Mouse (Mus musculus) neural tube, embryonic 11.5 days (tissue): Measurements from ENCODE around the gene Loxl1. TPM values are rescaled to one million over a fixed set of nuclear protein-coding genes. Genes with fewer than 3 reads are reported as not detected.

Experiments used
- ATAC-seq: fragments of 200-750 bp; cut with Nextera tagmentation; 2 replicates; pipeline ENCODE4 v1.8.0; 2017; ENCODE audit warnings: moderate number of reproducible peaks, mild to moderate bottlenecking, moderate TSS enrichment, moderate library complexity; ENCODE audit not compliant: insufficient read depth, low FRiP score, low TSS enrichment
- DNase-seq: peaks from one replicate; pipeline ENCODE4 v3.0.0-alpha.2; 2015; ENCODE audit warnings: low spot score
- H3K27ac ChIP-seq: fragments of 300-500 bp; sonication (generic); 2 replicates; pipeline ENCODE4 v1.5.1; 2014; ENCODE audit warnings: low read depth, mild to moderate bottlenecking, low read length
- H3K27me3 ChIP-seq: fragments of 300-500 bp; sonication (generic); 2 replicates; pipeline ENCODE4 v1.6.1; 2014; ENCODE audit warnings: mild to moderate bottlenecking, low read length, mixed read lengths; ENCODE audit not compliant: control insufficient read depth, insufficient read depth
- H3K36me3 ChIP-seq: fragments of 300-500 bp; sonication (generic); 2 replicates; pipeline ENCODE4 v1.6.1; 2014; ENCODE audit warnings: mild to moderate bottlenecking, low read length, moderate library complexity, mixed read lengths; ENCODE audit not compliant: control insufficient read depth, insufficient read depth
- H3K4me1 ChIP-seq: fragments of 300-500 bp; sonication (generic); 2 replicates; pipeline ENCODE4 v1.6.1; 2014; ENCODE audit warnings: low read length, mixed read lengths; ENCODE audit not compliant: control insufficient read depth, insufficient read depth
- H3K4me2 ChIP-seq: fragments of 300-500 bp; sonication (generic); 2 replicates; pipeline ENCODE4 v1.6.1; 2014; ENCODE audit warnings: low read depth, mild to moderate bottlenecking, moderate library complexity
- H3K4me3 ChIP-seq: fragments of 300-500 bp; sonication (generic); 2 replicates; pipeline ENCODE4 v1.5.1; 2014; ENCODE audit warnings: low read depth, low read length
- H3K9ac ChIP-seq: fragments of 300-500 bp; sonication (generic); 2 replicates; pipeline ENCODE4 v1.6.1; 2014; ENCODE audit warnings: mild to moderate bottlenecking, low read length
- H3K9me3 ChIP-seq: fragments of 300-500 bp; sonication (generic); 2 replicates; pipeline ENCODE4 v1.6.1; 2016; ENCODE audit warnings: low read length; ENCODE audit not compliant: control insufficient read depth
- WGBS: fragments of 180-500 bp; shearing (Covaris S2); extraction: QIAGEN DNeasy Blood & Tissue Kit; methylation state at CpG from one replicate; pipeline ENCODE4 v1.1.7; 2014; 5-methylcytosine and 5-hydroxymethylcytosine counted together
- polyA plus RNA-seq: library from polyadenylated mRNA; unstranded; fragments of >200 nt; fragmentation: Nextera tagmentation; extraction: Ambion mirVana; gene quantifications from 2 replicates; pipeline ENCODE4 v1.2.1, GENCODE M21; 2014

Gene Loxl1
- polyA plus RNA-seq, 1 experiment from 2014 or later: 13.5 TPM

DNA sequence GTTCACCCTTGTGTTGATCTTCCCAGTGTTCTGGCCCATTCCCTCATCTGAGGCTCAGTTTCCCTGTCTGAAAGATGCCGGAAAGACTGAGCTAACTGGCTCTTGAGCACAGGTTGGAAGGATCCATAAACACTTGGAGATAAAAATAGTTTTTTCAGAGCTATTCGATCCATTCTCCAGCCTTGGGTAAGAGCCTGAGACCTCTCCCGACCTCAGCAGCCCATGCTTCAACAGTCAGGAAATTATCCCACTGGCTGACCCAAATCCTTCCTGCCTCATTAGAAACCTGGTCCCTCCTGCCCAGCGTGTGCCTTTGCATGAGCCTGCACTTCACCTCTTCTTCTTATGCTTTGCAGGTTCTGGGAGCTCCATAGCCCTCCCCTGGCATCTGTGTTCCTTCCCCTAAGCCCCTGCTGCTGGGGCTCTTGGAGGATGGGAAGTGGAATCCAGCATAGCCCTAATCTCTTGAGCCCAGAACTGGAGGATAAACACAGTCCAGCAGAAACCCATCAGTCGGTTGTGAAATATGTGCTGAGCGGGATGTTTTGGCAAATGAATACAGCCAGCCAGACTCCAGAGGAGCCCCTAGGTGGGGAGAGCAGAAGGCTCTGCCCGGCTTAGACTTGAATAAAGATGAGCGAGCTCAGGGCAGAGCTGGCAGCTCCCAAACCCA, 9.3 kb downstream of the Loxl1 start:
- WGBS: 67% methylated on average over 8 of the region's 8 CpGs
- H3K36me3 ChIP-seq: no peaks in the 10 kb centered on the region
- no peak overlapping the region for H3K9ac ChIP-seq
- no peak overlapping the region for H3K4me2 ChIP-seq
- H3K27ac ChIP-seq: no peak overlapping the region
- no peak for DNase-seq
- no peaks in the 10 kb centered on the region for H3K27me3 ChIP-seq
- no peaks in the 10 kb centered on the region for H3K9me3 ChIP-seq
- H3K4me1 ChIP-seq: peaks cover 5% of the 10 kb centered on the region; the same call in 1 of the 2 replicates
- ATAC-seq: no peak
- H3K4me3 ChIP-seq: no peak overlapping the region

DNA sequence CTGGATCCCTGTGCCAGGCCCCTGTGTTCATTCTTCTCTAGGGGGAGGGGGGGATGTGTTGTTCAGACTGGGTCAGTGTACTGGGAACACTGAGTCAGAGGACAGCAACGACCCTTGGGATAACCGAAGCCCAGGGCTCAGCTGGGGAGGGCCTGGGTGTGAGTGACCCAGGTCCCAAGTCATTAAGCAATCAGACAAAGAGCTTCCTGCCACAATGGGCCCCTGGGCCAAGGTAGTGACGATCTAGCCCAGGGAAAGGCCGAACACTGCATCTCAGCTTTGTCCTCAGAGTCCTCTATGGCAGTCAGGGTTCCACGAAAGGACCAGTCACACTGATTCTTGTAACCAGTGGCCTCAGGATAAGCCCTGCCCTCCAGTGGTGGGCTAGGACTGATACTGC, 9.9 kb downstream of the Loxl1 start:
- no peak for DNase-seq
- 56% methylated on average over 5 of the region's 5 CpGs for WGBS
- Histone ChIP-seq H3K27me3 (no peaks in the 10 kb centered on the region), H3K4me2 (no peak overlapping the region), H3K36me3 (no peaks in the 10 kb centered on the region), H3K4me1 (peaks cover 5% of the 10 kb centered on the region; the same call in 1 of the 2 replicates), H3K9me3 (no peaks in the 10 kb centered on the region), H3K4me3 (no peak overlapping the region), H3K9ac (no peak overlapping the region), H3K27ac (no peak overlapping the region)
- no peak for ATAC-seq

DNA sequence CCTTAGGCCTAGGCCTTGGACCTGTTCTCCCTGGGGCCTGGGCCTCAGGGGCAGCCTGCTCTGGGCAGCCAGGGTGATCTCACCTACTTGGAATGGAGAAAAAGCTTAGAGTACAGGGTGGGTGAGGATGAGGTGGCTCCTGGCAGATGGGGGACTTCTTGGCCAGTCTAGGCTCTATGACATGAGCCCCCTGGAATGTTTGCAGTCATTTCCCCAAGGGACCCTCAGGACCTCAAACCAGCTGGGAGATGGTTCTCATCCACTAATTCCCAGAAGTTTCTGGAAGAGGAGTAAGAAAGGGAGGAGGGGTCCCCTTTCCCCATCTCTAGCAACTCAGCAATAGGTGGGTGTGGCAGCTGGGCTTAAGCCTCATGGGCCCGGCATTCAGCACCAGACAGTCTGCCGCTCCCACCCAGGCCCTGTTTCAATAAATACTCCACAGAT, 13.6 kb downstream of the Loxl1 start:
- no peaks in the 10 kb centered on the region for H3K9me3 ChIP-seq
- H3K4me3 ChIP-seq: no peak overlapping the region
- no peaks in the 10 kb centered on the region for H3K36me3 ChIP-seq
- ATAC-seq (no peak), DNase-seq (no peak)
- no peak overlapping the region for H3K9ac ChIP-seq
- no peak overlapping the region for H3K27ac ChIP-seq
- H3K4me1 ChIP-seq: peaks cover 10% of the 10 kb centered on the region; the same call in 1 of the 2 replicates
- H3K27me3 ChIP-seq: no peaks in the 10 kb centered on the region
- H3K4me2 ChIP-seq: no peak overlapping the region
- 75% methylated on average over 2 of the region's 2 CpGs for WGBS

DNA sequence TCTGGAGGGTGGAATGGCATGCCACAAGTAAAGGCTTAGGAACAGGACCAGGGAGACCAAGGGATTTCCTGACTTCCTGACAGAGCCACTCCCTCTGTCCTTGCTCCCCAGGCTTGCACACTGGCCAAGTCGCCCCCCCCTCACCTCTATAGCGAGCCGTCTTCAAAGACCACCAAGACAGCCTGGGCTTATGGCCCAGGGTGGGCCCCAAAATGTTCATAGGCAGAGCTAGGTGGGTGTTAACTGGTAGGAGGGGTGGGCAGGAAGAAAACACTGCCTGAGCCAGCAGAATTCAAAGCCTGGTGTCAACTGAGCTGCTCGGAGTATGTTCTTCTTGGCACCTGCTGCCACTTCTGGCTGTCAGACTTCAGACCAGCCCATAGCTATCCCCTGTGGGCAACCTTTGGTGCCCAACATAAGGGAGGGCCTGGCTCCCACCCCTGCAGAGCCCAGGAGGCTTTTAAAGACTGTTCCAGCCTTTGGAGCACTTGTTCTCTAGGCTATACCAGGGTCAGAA, 15.0 kb downstream of the Loxl1 start:
- Histone ChIP-seq H3K9me3 (no peaks in the 10 kb centered on the region), H3K36me3 (no peaks in the 10 kb centered on the region), H3K9ac (no peak overlapping the region), H3K4me2 (no peak overlapping the region), H3K4me3 (no peak overlapping the region), H3K27me3 (no peaks in the 10 kb centered on the region), H3K4me1 (peaks cover 6% of the 10 kb centered on the region; the same call in 1 of the 2 replicates), H3K27ac (no peak overlapping the region)
- WGBS: 86% methylated on average over 4 of the region's 4 CpGs
- ATAC-seq (no peak), DNase-seq (no peak)

DNA sequence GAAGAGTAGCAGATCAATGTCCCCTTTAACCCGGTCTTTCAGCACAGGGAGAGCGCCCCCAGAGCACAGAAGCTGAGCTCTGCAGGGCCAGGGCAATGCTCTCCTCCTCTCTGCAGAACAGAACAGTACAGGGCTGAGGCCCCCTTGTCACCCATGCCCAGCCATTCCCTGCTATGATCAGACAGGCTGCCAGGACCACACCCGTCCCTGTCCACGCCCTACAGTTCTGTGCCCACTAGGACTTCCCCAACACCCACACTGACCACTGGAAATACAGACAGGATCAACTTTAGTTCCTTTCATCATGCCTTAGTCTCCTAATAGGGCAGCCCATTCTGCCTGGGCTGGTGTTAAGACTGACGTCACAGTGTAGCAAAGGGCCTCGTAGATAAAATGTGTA, 15.9 kb downstream of the Loxl1 start:
- Histone ChIP-seq H3K4me1 (peaks cover 5% of the 10 kb centered on the region; the same call in 1 of the 2 replicates), H3K36me3 (no peaks in the 10 kb centered on the region), H3K9ac (no peak overlapping the region), H3K27me3 (no peaks in the 10 kb centered on the region), H3K4me2 (no peak overlapping the region), H3K27ac (no peak overlapping the region), H3K4me3 (no peak overlapping the region), H3K9me3 (no peaks in the 10 kb centered on the region)
- WGBS: 83% methylated on average over 6 of the region's 6 CpGs
- ATAC-seq (no peak), DNase-seq (no peak)

DNA sequence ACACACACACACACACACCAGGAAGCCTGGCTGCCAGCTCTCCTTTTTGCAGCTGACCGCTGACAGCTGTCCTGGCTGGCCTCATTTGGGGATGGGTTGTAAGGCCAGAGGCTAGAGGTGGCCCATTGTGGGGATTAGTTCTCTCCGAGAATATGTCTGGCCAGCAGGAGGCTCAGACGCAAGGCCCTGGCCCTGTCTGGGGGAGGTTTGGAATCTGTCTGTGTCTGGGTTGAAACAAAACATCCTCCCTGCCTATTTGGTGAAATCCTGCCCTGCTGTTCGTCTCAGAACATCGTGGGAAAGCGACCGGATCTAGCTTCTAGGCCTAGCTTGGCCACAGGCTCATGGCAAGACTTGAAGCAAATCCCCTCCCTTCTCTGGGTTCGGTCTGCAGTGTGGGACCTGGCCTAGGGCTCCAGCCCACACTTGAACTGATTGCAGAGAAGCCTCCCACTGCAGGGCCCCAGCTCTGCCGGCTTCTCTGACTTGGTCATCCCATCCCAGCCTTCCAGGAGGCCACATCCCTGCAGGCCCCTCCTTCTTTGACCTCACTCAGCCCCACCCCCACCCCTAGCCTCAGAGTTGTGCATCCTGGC, 17.1 kb downstream of the Loxl1 start:
- 36% methylated on average over 9 of the region's 9 CpGs for WGBS
- peaks cover 5% of the 10 kb centered on the region; the same call in 1 of the 2 replicates for H3K4me1 ChIP-seq
- 0 out of 2 replicates have a peak overlapping the region, but pooled peaks have one; percentile 53 for H3K27ac ChIP-seq
- no peak overlapping the region; the same call in 1 of the 2 replicates for H3K9ac ChIP-seq
- H3K9me3 ChIP-seq: no peaks in the 10 kb centered on the region
- ATAC-seq (no peak), DNase-seq (no peak)
- no peak overlapping the region for H3K4me3 ChIP-seq
- no peak overlapping the region for H3K4me2 ChIP-seq
- no peaks in the 10 kb centered on the region for H3K36me3 ChIP-seq
- H3K27me3 ChIP-seq: no peaks in the 10 kb centered on the region

DNA sequence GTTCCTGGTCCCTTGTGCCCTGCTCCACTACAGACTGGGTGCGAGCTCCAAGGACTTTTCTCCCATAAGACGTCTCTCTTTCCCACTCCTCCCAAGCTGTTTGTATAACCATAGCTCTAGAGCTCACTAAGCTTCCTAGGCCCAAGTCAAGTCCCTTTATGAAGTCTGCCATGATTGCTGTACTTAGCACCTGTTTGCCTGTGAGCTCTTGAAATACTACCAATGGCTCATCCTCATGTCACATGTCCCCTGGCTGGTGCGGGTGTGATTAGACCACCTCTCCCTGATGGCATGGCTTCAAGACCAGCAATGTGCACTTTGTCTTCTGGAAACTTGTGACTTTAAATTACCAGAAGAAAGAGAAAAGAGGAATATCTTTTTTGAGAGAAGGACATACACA, 17.6 kb downstream of the Loxl1 start:
- H3K4me2 ChIP-seq: no peak overlapping the region
- H3K27me3 ChIP-seq: no peaks in the 10 kb centered on the region
- H3K9ac ChIP-seq: no peak overlapping the region
- no peak for DNase-seq
- H3K36me3 ChIP-seq: no peaks in the 10 kb centered on the region
- no peak for ATAC-seq
- H3K9me3 ChIP-seq: no peaks in the 10 kb centered on the region
- no peak overlapping the region for H3K27ac ChIP-seq
- H3K4me1 ChIP-seq: peaks cover 5% of the 10 kb centered on the region; the same call in 1 of the 2 replicates
- H3K4me3 ChIP-seq: no peak overlapping the region
- WGBS: 84% methylated on average over 3 of the region's 3 CpGs

DNA sequence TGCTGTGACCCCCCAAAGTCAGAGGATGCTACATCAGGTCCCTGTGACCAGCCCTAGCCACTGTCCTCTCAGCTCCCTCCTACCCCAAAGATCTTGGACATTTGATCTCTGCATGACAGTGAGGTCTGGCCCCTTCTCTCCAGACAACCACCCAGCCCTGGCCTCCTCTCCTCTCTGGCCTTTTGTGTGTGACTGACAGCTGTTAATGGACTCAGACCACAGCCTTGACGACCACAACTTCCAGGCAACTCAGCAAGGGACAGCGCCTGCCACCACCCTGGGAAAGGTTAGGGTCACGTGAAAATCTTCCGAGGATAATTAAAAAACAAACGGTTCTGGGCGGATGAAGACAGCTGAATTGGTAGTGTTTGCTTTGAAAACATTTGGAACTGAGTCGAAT, 18.5 kb downstream of the Loxl1 start:
- Histone ChIP-seq H3K4me2 (no peak overlapping the region), H3K27ac (no peak overlapping the region), H3K27me3 (no peaks in the 10 kb centered on the region), H3K9ac (no peak overlapping the region), H3K4me1 (peaks cover 5% of the 10 kb centered on the region; the same call in 1 of the 2 replicates), H3K4me3 (no peak overlapping the region), H3K36me3 (no peaks in the 10 kb centered on the region), H3K9me3 (no peaks in the 10 kb centered on the region)
- WGBS: 40% methylated on average over 7 of the region's 7 CpGs
- ATAC-seq: no peak
- DNase-seq: no peak

DNA sequence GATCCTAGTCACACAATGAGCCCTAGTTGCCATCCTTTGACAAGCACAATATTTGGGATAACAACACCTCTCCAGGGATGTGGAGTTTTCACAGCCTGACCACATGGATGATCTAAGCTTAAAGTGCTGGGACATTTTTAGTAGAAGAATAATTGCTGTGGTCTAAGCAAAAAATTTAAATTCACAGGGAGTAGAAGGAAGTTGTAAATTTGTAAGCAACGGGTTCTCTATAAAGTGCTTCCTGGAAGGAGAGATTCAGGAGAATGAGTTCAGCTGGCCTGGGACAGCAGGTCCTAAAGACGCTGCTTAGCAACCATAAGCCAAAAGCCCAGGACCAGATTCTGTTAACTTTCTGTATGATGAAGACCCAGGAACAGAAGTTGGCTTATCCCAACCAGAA, 23.1 kb downstream of the Loxl1 start:
- no peak for DNase-seq
- H3K9ac ChIP-seq: no peak overlapping the region
- 84% methylated on average over 2 of the region's 2 CpGs for WGBS
- no peak overlapping the region for H3K4me2 ChIP-seq
- no peaks in the 10 kb centered on the region for H3K4me1 ChIP-seq
- H3K9me3 ChIP-seq: no peaks in the 10 kb centered on the region
- no peak for ATAC-seq
- H3K4me3 ChIP-seq: no peak overlapping the region
- no peaks in the 10 kb centered on the region for H3K36me3 ChIP-seq
- no peak overlapping the region for H3K27ac ChIP-seq
- no peaks in the 10 kb centered on the region for H3K27me3 ChIP-seq
